Mouse (Mus musculus): ENCODE results near the gene Zfand5. TPM values are rescaled to one million over a fixed set of nuclear protein-coding genes. Genes with fewer than 3 reads are reported as not detected.

Gene Zfand5
- polyA plus RNA-seq (2012; rRNA removed) = 17.4 and 18.4 TPM in 2 replicates

DNA sequence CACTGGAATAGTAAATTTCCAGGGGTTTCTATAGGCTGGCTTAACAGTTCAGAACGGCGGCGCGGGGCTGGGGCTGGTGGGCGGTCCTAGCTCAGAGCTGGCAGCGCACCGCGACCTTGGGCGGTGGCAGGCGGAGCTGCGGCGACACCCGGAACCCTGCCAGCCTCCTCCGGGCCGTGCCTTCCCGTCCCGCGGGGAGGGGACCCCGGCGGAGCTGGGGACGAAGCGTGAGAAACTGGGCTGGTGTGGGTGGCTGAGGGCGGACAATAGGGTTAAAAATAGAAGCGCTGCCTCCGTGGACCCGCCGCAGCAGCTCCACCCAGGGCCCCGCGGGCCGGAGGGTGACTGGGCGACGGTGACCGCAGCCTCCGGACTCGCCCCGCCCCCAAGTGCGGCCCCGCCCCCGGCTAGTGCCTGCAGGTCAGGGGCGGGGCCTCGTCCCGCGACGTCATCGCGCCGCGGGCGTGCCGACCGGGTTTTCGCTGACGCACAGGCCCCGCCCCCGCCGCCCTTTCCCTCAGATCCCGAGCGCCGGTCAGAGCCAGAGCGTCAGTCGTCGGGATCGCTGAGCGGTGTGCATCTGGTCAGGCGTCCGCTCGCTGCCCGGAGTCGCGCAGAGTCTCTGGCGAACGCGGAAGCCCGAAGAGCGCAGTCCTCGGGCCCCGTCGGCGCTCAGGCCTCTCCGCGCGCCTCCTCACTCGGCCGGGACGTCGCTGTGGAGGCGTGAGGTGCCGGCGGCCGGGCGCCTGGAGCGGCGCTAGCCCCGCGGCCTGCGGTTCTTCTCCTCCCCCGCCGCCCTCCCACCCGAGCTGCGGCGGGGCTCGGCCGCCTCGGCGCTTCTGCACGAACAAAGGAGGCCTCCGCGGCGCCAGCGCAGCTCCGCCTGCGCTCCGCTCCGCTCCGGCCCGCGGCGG, at the start of gene Zfand5:
Gene Zfand5 (plus strand): TSS at position 538 of the 914 bp plus-strand sequence.

Other genes with a start within 250 kb of the Zfand5 start
- gene Gda, start 201.2 kb downstream of the Zfand5 start, polyA plus RNA-seq (2012; rRNA removed) = 0.85 and 1.2 TPM in 2 replicates

Measured in liver, embryonic 14 days (tissue).